8 mouse cellular contexts compared by ENCODE assay signal in the genomic region with DNA sequence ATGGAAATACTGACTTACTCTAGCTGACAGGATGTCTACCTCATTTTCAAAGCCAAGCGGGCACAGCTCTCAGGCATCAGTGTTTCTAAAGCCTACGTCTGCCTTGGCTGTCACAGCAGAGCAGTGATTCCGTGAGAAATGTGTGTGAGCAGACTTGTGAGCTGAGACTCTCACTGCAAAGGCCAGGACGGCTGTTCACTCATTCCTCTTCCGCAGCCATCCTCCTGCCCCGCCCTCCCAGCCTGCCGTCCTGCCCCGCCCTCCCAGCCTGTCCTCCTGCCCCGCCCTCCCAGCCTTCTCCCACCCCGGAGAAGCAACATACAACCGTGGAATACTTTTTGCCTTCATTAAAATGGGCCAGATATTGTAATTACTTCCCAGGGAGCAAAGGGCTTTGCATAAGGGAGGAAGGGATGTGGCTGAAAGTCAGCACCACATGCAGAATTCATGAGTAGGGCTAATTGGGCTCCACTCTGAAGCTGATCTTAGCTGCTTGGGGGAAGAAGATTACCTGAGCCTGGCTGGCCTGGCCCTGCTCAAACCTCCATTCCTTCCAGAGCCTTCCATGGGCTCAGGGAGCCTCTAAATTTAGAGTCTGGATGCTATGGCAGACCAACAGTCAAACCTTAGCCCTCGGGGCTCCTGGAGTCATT. TPM values are rescaled to one million over a fixed set of nuclear protein-coding genes. Genes with fewer than 3 reads are reported as not detected.
DNase-seq lines count a peak whose midpoint lies in the region; ATAC-seq and TF ChIP-seq lines count a peak whose summit lies in the region.

No protein-coding gene starts in this region.

- TF ChIP-seq POLR2A in heart, adult 2 months (IDR thresholded peaks at IDR 0.05; ENCODE audit: insufficient read depth, low read depth, low read length) = no peak

- H3K27me3 ChIP-seq in heart, embryonic 14.5 days (ENCODE audit: control insufficient read depth, insufficient read depth, low read length) = peaks cover 4% of the 10 kb centered on the region
- H3K27me3 ChIP-seq in heart, adult 2 months (ENCODE audit: control insufficient read depth, insufficient read depth, low read length) = no peaks in the 10 kb centered on the region; the same call in 1 of the 2 replicates
- H3K27me3 ChIP-seq in embryonic facial prominence, embryonic 14.5 days (replicated peaks; ENCODE audit: control insufficient read depth, insufficient read depth, low read length) = no peaks in the 10 kb centered on the region
- peaks cover 40% of the 10 kb centered on the region for H3K27me3 ChIP-seq in limb, embryonic 12.5 days

- no peak for DNase-seq in heart, adult 2 months
- peak; percentile 67 for DNase-seq in Muller cell, postnatal 12 days (ENCODE audit: inconsistent ontology term)
- DNase-seq in embryonic facial prominence, embryonic 14.5 days (ENCODE audit: low spot score) = peak; percentile 63
- DNase-seq in retina, embryonic 14.5 days (ENCODE audit: low spot score) = peak; percentile 58
- DNase-seq in urinary bladder, postnatal 36 days (ENCODE audit: low spot score in 2 of 2) = no peak
- DNase-seq in layer of hippocampus, adult 18-20 months (ENCODE audit: low spot score in 2 of 2) = no peak

- TF ChIP-seq CTCF in heart, adult 2 months (IDR thresholded peaks at IDR 0.05) = no peak

- peak overlapping the region; percentile 9; the same call in 1 of the 2 replicates for H3K9ac ChIP-seq in heart, embryonic 14.5 days (ENCODE audit: low read length)
- no peak overlapping the region for H3K9ac ChIP-seq in heart, adult 2 months (ENCODE audit: low read depth, low read length)
- peak overlapping the region; percentile 40 for H3K9ac ChIP-seq in embryonic facial prominence, embryonic 14.5 days (ENCODE audit: low read depth, low read length)
- no peak overlapping the region for H3K9ac ChIP-seq in limb, embryonic 12.5 days (replicated peaks)

- 7% methylated on average over 12 of the region's 12 CpGs for WGBS in heart, embryonic 14.5 days
- 9% methylated on average over 12 of the region's 12 CpGs for WGBS in heart, adult 2 months
- WGBS in embryonic facial prominence, embryonic 14.5 days = 7% methylated on average over 12 of the region's 12 CpGs
- WGBS in limb, embryonic 12.5 days = 10% methylated on average over 12 of the region's 12 CpGs

- no peak overlapping the region for H3K27ac ChIP-seq in heart, embryonic 14.5 days (replicated peaks in 1 of 2; ENCODE audit: control insufficient read depth in 1 of 2, insufficient read depth in 1 of 2, low read depth in 2 of 2, low read length in 2 of 2)
- no peak overlapping the region for H3K27ac ChIP-seq in heart, adult 2 months
- no peak overlapping the region for H3K27ac ChIP-seq in embryonic facial prominence, embryonic 14.5 days (replicated peaks; ENCODE audit: low read depth, low read length)
- no peak overlapping the region for H3K27ac ChIP-seq in limb, embryonic 12.5 days

- peak overlapping the region; percentile 16 to 33; a peak in 3 of 4 replicates for H3K4me3 ChIP-seq in heart, embryonic 14.5 days (ENCODE audit: control insufficient read depth in 1 of 2, insufficient read depth in 1 of 2, low read depth in 1 of 2, low read length in 2 of 2)
- no peak overlapping the region for H3K4me3 ChIP-seq in heart, adult 2 months
- peak overlapping the region; percentile 14; the same call in 1 of the 2 replicates for H3K4me3 ChIP-seq in embryonic facial prominence, embryonic 14.5 days (ENCODE audit: low read depth, low read length)
- peak overlapping the region; percentile 17 for H3K4me3 ChIP-seq in limb, embryonic 12.5 days (replicated peaks)

- no peaks in the 10 kb centered on the region for H3K36me3 ChIP-seq in heart, embryonic 14.5 days (ENCODE audit: control insufficient read depth, insufficient read depth, low read length)
- H3K36me3 ChIP-seq in heart, adult 2 months (ENCODE audit: control insufficient read depth, insufficient read depth, low read length) = no peaks in the 10 kb centered on the region
- H3K36me3 ChIP-seq in embryonic facial prominence, embryonic 14.5 days (ENCODE audit: control insufficient read depth, insufficient read depth, low read length) = no peaks in the 10 kb centered on the region
- no peaks in the 10 kb centered on the region for H3K36me3 ChIP-seq in limb, embryonic 12.5 days

- H3K4me2 ChIP-seq in heart, embryonic 14.5 days (ENCODE audit: low read length) = peak overlapping the region; percentile 60
- peak overlapping the region; percentile 44 for H3K4me2 ChIP-seq in embryonic facial prominence, embryonic 14.5 days (ENCODE audit: low read depth, low read length)
- H3K4me2 ChIP-seq in limb, embryonic 12.5 days = peak overlapping the region; percentile 45

- intact Hi-C loops in heart, adult 2 months (cut with DNase I) = no loop called here

- no peaks in the 10 kb centered on the region for H3K79me2 ChIP-seq in heart, adult 2 months (replicated peaks; ENCODE audit: control insufficient read depth, insufficient read depth, low read length)

- H3K4me1 ChIP-seq in heart, embryonic 14.5 days (ENCODE audit: control insufficient read depth in 2 of 2, insufficient read depth in 2 of 2, low read length in 2 of 2) = peaks cover 0 to 4% of the 10 kb centered on the region in 2 experiments; a peak in 2 of 4 replicates
- no peaks in the 10 kb centered on the region for H3K4me1 ChIP-seq in heart, adult 2 months (ENCODE audit: control insufficient read depth, insufficient read depth, low read length)
- no peaks in the 10 kb centered on the region for H3K4me1 ChIP-seq in embryonic facial prominence, embryonic 14.5 days (ENCODE audit: control insufficient read depth, insufficient read depth, low read length)
- peaks cover 26% of the 10 kb centered on the region for H3K4me1 ChIP-seq in limb, embryonic 12.5 days (replicated peaks)

- H3K9me3 ChIP-seq in heart, embryonic 14.5 days (ENCODE audit: control insufficient read depth, low read length) = 0 out of 2 replicates have a peak, but pooled peaks cover 4% of the 10 kb centered on the region
- no peaks in the 10 kb centered on the region for H3K9me3 ChIP-seq in embryonic facial prominence, embryonic 14.5 days (ENCODE audit: control insufficient read depth, low read length)
- H3K9me3 ChIP-seq in limb, embryonic 12.5 days = no peaks in the 10 kb centered on the region

- ATAC-seq in heart, embryonic 14.5 days (ENCODE audit: insufficient number of reproducible peaks, insufficient read depth, low FRiP score, low read depth) = no peak
- ATAC-seq in embryonic facial prominence, embryonic 14.5 days (ENCODE audit: low read depth) = peak; percentile 81
- no peak for ATAC-seq in limb, embryonic 12.5 days (ENCODE audit: insufficient number of reproducible peaks, insufficient read depth, low FRiP score, low TSS enrichment, low read depth)

- TF ChIP-seq EP300 in heart, adult 2 months (IDR thresholded peaks at IDR 0.05; ENCODE audit: insufficient read depth, low read depth, low read length) = no peak

RNA-seq across cellular contexts. Expression of gene Lemd1, which starts 23.0 kb away (rescaled TPM):
- not detected in 2 replicates for polyA plus RNA-seq in heart, embryonic 14.5 days (2014; fragmentation: Nextera tagmentation; extraction: Ambion mirVana)
- total RNA-seq in heart, adult 2 months (2021) = not detected
- polyA plus RNA-seq in heart, adult 2 months (2012; rRNA removed) = 0.20 TPM in 1 of 2 replicates, not detected in the other
- polyA plus RNA-seq in embryonic facial prominence, embryonic 14.5 days (2014; fragmentation: Nextera tagmentation; extraction: Ambion mirVana) = 0.46 and 2.0 TPM in 2 replicates
- polyA plus RNA-seq in limb, embryonic 12.5 days (2016; fragmentation: Nextera tagmentation; extraction: Ambion mirVana) = 0.83 and 1.2 TPM in 2 replicates
- total RNA-seq in layer of hippocampus, adult 18-20 months (2021) = under 1 TPM in 1 of 2 experiments, not detected in 1; 0.32 TPM

RNA-seq across cellular contexts. Expression of gene AC124108.1, which starts 23.0 kb away (rescaled TPM):
- not detected in 2 replicates for polyA plus RNA-seq in heart, embryonic 14.5 days (2014; fragmentation: Nextera tagmentation; extraction: Ambion mirVana)
- total RNA-seq in heart, adult 2 months (2021) = under 1 TPM in 1 of 2 experiments, not detected in 1; 0.05 TPM
- polyA plus RNA-seq in heart, adult 2 months (2012; rRNA removed) = 0.06 TPM in 1 of 2 replicates, not detected in the other
- 0.34 and 0.71 TPM in 2 replicates for polyA plus RNA-seq in embryonic facial prominence, embryonic 14.5 days (2014; fragmentation: Nextera tagmentation; extraction: Ambion mirVana)
- polyA plus RNA-seq in limb, embryonic 12.5 days (2016; fragmentation: Nextera tagmentation; extraction: Ambion mirVana) = 0.20 and 0.45 TPM in 2 replicates
- total RNA-seq in layer of hippocampus, adult 18-20 months (2021) = under 1 TPM; 0.45 to 0.48 TPM

RNA-seq across cellular contexts. Expression of gene Cdk18, which starts 28.8 kb away (rescaled TPM):
- polyA plus RNA-seq in heart, embryonic 14.5 days (2014; fragmentation: Nextera tagmentation; extraction: Ambion mirVana) = 2.7 and 2.9 TPM in 2 replicates
- 10 to 100 TPM; 14.0 to 15.8 TPM for total RNA-seq in heart, adult 2 months (2021)
- 20.9 and 25.1 TPM in 2 replicates for polyA plus RNA-seq in heart, adult 2 months (2012; rRNA removed)
- 2.2 and 2.5 TPM in 2 replicates for polyA plus RNA-seq in embryonic facial prominence, embryonic 14.5 days (2014; fragmentation: Nextera tagmentation; extraction: Ambion mirVana)
- polyA plus RNA-seq in limb, embryonic 12.5 days (2016; fragmentation: Nextera tagmentation; extraction: Ambion mirVana) = 3.6 TPM in 2 replicates
- 10 to 100 TPM; 21.7 to 29.2 TPM for total RNA-seq in layer of hippocampus, adult 18-20 months (2021)

Comparison
In these comparisons a context has a peak if more than half of its experiments do, and no peak if none do; other contexts are left out.
1. H3K9ac ChIP-seq: peak in heart, embryonic 14.5 days (single experiment) and embryonic facial prominence, embryonic 14.5 days (single experiment); none in heart, adult 2 months (single experiment) and limb, embryonic 12.5 days (single experiment).
2. DNase-seq: peak in Muller cell, postnatal 12 days (single experiment), embryonic facial prominence, embryonic 14.5 days (single experiment) and retina, embryonic 14.5 days (single experiment); none in heart, adult 2 months (0 of 2), urinary bladder, postnatal 36 days (0 of 2) and layer of hippocampus, adult 18-20 months (0 of 2).
3. Peak in every context shown above with its lines, with median percentiles within 50 percentile points of each other: H3K4me2 ChIP-seq.